Mouse (Mus musculus) E14TG2a.4 (cell line): ENCODE measurements at regions not wholly inside any gene's neighbourhood (a gene's known extent, or its start where the extent isn't known, plus 50 kb on each side); places are given as distances from the start of the nearest gene placed in this dataset.

ENCODE experiments used
- CTCF ChIP-seq: conservative IDR thresholded peaks from 2 replicates; pipeline ENCODE4 v1.5.1; 2014; ENCODE audit warnings: low read length
- POU5F1 ChIP-seq: IDR thresholded peaks from 2 replicates; pipeline ENCODE4 v1.6.1; 2014; ENCODE audit warnings: low read length, borderline replicate concordance

DNA sequence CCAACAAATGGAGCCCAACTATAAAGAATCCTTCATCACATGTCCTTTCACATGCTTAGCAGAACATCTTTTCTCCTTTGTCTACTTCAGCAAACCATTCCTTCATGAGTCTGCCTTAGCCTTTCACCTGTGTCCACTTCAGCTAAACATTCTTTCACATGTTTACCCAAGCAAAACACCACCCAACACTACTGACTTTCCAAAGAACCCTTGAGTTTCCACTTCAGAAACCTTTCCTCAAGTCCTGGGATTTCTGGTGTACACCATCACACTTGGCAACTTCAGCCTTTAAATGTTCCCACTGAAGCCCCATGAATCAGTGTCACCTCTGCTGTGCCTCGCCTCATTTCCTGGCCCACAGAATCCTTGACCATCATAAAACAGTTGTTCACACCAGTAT, 278.2 kb upstream of the Rps6ka3 start:
- no peak for TF ChIP-seq CTCF
- TF ChIP-seq POU5F1 = no peak
